Mouse (Mus musculus): ENCODE results near the gene Bin2. TPM values are rescaled to one million over a fixed set of nuclear protein-coding genes. Genes with fewer than 3 reads are reported as not detected.

Gene Bin2
- polyA plus RNA-seq, 1 experiment from 2014 or later: 1.7 TPM

Small RNA genes lying within 50 kb of the gene (microRNA-seq; reads per million reads assigned to microRNA genes)
- gene Mir6961: not detected

Other genes starting within 250 kb of the Bin2 start
- 0.06 TPM in 1 of 2 replicates, not detected in the other for gene Gm5475, start 247.4 kb downstream of the Bin2 start, polyA plus RNA-seq (2015; fragmentation: Nextera tagmentation; extraction: Ambion mirVana)
- 21.3 and 22.1 TPM in 2 replicates for gene Slc11a2, start 244.5 kb downstream of the Bin2 start, polyA plus RNA-seq (2015; fragmentation: Nextera tagmentation; extraction: Ambion mirVana)
- 44.7 and 50.3 TPM in 2 replicates for gene Letmd1, start 200.5 kb downstream of the Bin2 start, polyA plus RNA-seq (2015; fragmentation: Nextera tagmentation; extraction: Ambion mirVana)
- gene Csrnp2, start 174.1 kb downstream of the Bin2 start, polyA plus RNA-seq (2015; fragmentation: Nextera tagmentation; extraction: Ambion mirVana): 34.7 and 39.2 TPM in 2 replicates
- gene Tfcp2, start 117.5 kb downstream of the Bin2 start, polyA plus RNA-seq (2015; fragmentation: Nextera tagmentation; extraction: Ambion mirVana): 35.2 and 38.3 TPM in 2 replicates
- gene Pou6f1, start 69.6 kb downstream of the Bin2 start, polyA plus RNA-seq (2015; fragmentation: Nextera tagmentation; extraction: Ambion mirVana): 36.4 and 37.5 TPM in 2 replicates
- 190 and 192 TPM in 2 replicates for gene Dazap2, start 54.2 kb downstream of the Bin2 start, polyA plus RNA-seq (2015; fragmentation: Nextera tagmentation; extraction: Ambion mirVana)
- gene Smagp, start 32.6 kb downstream of the Bin2 start, polyA plus RNA-seq (2015; fragmentation: Nextera tagmentation; extraction: Ambion mirVana): 1.7 and 2.1 TPM in 2 replicates
- gene Cela1, start 18.4 kb upstream of the Bin2 start, polyA plus RNA-seq (2015; fragmentation: Nextera tagmentation; extraction: Ambion mirVana): 0.23 and 1.2 TPM in 2 replicates
- 0.06 and 0.10 TPM in 2 replicates for gene Galnt6, start 59.8 kb upstream of the Bin2 start, polyA plus RNA-seq (2015; fragmentation: Nextera tagmentation; extraction: Ambion mirVana)
- gene Slc4a8, start 92.2 kb upstream of the Bin2 start, polyA plus RNA-seq (2015; fragmentation: Nextera tagmentation; extraction: Ambion mirVana): 17.1 and 19.5 TPM in 2 replicates
- 13.3 and 17.1 TPM in 2 replicates for gene Scn8a, start 200.3 kb upstream of the Bin2 start, polyA plus RNA-seq (2015; fragmentation: Nextera tagmentation; extraction: Ambion mirVana)